In the genomic region with DNA sequence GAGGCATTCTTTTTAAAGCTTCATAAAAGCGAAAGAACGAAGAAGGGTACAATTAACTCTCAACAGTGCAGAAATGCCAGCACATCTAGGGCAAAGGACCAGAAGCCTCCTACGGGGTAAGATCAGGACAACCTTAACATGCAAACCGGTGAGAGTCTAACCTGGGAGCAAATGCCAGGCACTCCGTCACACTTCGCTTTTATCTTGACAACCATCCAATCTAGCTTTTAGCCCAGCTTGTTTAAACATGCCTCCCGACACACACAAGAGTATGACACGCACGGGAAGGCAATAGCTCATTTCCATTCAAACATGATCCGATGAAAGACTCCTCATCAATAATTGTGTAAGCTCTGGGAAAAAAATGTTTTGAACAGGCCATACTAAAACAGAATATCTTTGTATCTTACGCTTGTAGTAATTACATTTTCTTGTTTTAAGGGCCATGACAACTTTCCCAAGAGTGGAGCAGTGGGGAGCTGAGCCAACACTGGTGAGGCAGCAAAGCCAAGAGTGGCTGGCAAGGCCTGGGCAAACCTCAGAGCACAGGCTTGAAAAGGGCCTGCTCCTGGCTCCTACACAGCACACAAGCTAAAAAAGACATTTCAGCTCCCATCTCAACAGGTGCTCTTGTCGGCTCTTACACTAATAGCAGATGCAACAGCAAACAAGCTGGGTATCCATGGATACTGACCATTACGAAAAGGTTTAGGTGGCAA, we compare ENCODE assay signal across 21 mouse cellular contexts. TPM values are rescaled to one million over a fixed set of nuclear protein-coding genes. Genes with fewer than 3 reads are reported as not detected.
DNase-seq lines count a peak whose midpoint lies in the region; TF ChIP-seq lines count a peak whose summit lies in the region.
"Had no signal": no experiment of that assay in that cellular context is flagged by ENCODE, and none has a peak within 500 bp of the region (broad histone marks: within the 10 kb centered on the region; RNA-seq: fewer than 3 reads in every experiment).

No protein-coding gene starts in this region.

- TF ChIP-seq CTCF in cerebellum, adult 2 months (IDR thresholded peaks at IDR 0.05; ENCODE audit: borderline replicate concordance, insufficient read depth, low read depth, low read length): no peak
- no peak for TF ChIP-seq CTCF in layer of hippocampus, adult 2 months (conservative IDR thresholded peaks at IDR 0.05)
- TF ChIP-seq CTCF in lung, adult 2 months (IDR thresholded peaks at IDR 0.05; ENCODE audit: insufficient read depth, low read length): no peak

- peak; percentile 35 to 39 for DNase-seq in cerebellum, postnatal 14 days
- no peak for DNase-seq in cerebellum, adult 2 months
- no peak for DNase-seq in layer of hippocampus, adult 2 months (ENCODE audit: low spot score in 2 of 2)
- no peak for DNase-seq in layer of hippocampus, adult 9-11 months
- DNase-seq in urinary bladder, postnatal 14 days (ENCODE audit: low spot score): peak; percentile 33
- DNase-seq in urinary bladder, adult 18-20 months (ENCODE audit: low spot score in 2 of 2): no peak
- DNase-seq in lung, adult 2 months: no peak
- DNase-seq: adrenal gland, adult 8-10 months; B cell, adult 2 months; cerebellum, adult 9-10 months; kidney, adult 9 months; kidney, postnatal 36 days; lung, postnatal 10 days; spleen, adult 18-20 months; thymus, adult 18-20 months had no signal

- no peak overlapping the region for H3K4me3 ChIP-seq in cerebellum, adult 2 months (replicated peaks; ENCODE audit: insufficient read depth, low read depth, low read length)
- no peak overlapping the region for H3K4me3 ChIP-seq in layer of hippocampus, adult 2 months
- no peak overlapping the region for H3K4me3 ChIP-seq in lung, adult 2 months (replicated peaks; ENCODE audit: extremely low read depth, low read depth, low read length)
- H3K4me3 ChIP-seq: forebrain, embryonic 10.5 days; heart, embryonic 13.5 days; hindbrain, embryonic 13.5 days; intestine, embryonic 15.5 days; midbrain, embryonic 13.5 days; neural tube, embryonic 12.5 days had no signal

- H3K27ac ChIP-seq in cerebellum, adult 2 months (ENCODE audit: insufficient read depth, low read length): no peak overlapping the region
- 0 out of 2 replicates have a peak overlapping the region, but pooled peaks have one; percentile 28 for H3K27ac ChIP-seq in layer of hippocampus, adult 2 months
- H3K27ac ChIP-seq: forebrain, embryonic 10.5 days; heart, embryonic 13.5 days; hindbrain, embryonic 13.5 days; intestine, embryonic 15.5 days; midbrain, embryonic 13.5 days; neural tube, embryonic 12.5 days had no signal

- H3K4me1 ChIP-seq in cerebellum, adult 2 months (ENCODE audit: control insufficient read depth, insufficient read depth, low read length): no peaks in the 10 kb centered on the region
- H3K4me1 ChIP-seq in lung, adult 2 months (ENCODE audit: control insufficient read depth, insufficient read depth, low read length): no peaks in the 10 kb centered on the region
- H3K4me1 ChIP-seq: heart, embryonic 13.5 days; hindbrain, embryonic 13.5 days; intestine, embryonic 15.5 days; neural tube, embryonic 12.5 days had no signal

- H3K27me3 ChIP-seq in cerebellum, adult 2 months (ENCODE audit: control insufficient read depth, insufficient read depth, low read length): no peaks in the 10 kb centered on the region
- H3K27me3 ChIP-seq: heart, embryonic 13.5 days; hindbrain, embryonic 13.5 days; intestine, embryonic 15.5 days; midbrain, embryonic 13.5 days; neural tube, embryonic 12.5 days had no signal

- WGBS in cerebellum, adult 2 months: 51% methylated on average over 13 of the region's 13 CpGs
- WGBS in lung, adult 2 months: 46% methylated on average over 13 of the region's 13 CpGs

- no peak for TF ChIP-seq POLR2A in cerebellum, adult 2 months (IDR thresholded peaks at IDR 0.05; ENCODE audit: borderline replicate concordance, insufficient read depth, low read length)
- no peak for TF ChIP-seq POLR2A in lung, adult 2 months (IDR thresholded peaks at IDR 0.05; ENCODE audit: borderline replicate concordance, extremely low read depth, low read depth, low read length)

RNA-seq across cellular contexts. Expression of gene Crybg1, which starts 10.4 kb away (rescaled TPM):
- 0.18 and 0.25 TPM in 2 replicates for polyA plus RNA-seq in cerebellum, adult 2 months (2012; rRNA removed)
- total RNA-seq in layer of hippocampus, adult 2 months (2021): under 1 TPM; 0.56 to 0.74 TPM
- polyA plus RNA-seq in lung, adult 2 months (2012; rRNA removed): 3.0 and 7.0 TPM in 2 replicates

Comparison
In these comparisons a context has a peak if more than half of its experiments do, and no peak if none do; other contexts are left out.
1. DNase-seq: peak in cerebellum, postnatal 14 days (2 of 2) and urinary bladder, postnatal 14 days (single experiment); none in cerebellum, adult 2 months (0 of 2), layer of hippocampus, adult 2 months (0 of 2), layer of hippocampus, adult 9-11 months (single experiment), urinary bladder, adult 18-20 months (0 of 2) and lung, adult 2 months (single experiment).